Mouse (Mus musculus) activated CD4-positive, CD25-positive, alpha-beta regulatory T cell, adult 4 months (primary cell): ENCODE data around the gene Pate2. TPM values are rescaled to one million over a fixed set of nuclear protein-coding genes. Genes with fewer than 3 reads are reported as not detected.

ENCODE experiments used
- ATAC-seq: one replicate; pipeline ENCODE4 v1.8.0; 2017
- polyA plus RNA-seq, 2 experiments: library from polyadenylated mRNA; unstranded; fragments of 100-300 nt; shearing (Covaris generic); gene quantifications; one replicate each; pipeline ENCODE4 v1.2.1; 2017

Gene Pate2
- polyA plus RNA-seq = under 1 TPM in 1 of 2 experiments, not detected in 1; 0.25 TPM

DNA sequence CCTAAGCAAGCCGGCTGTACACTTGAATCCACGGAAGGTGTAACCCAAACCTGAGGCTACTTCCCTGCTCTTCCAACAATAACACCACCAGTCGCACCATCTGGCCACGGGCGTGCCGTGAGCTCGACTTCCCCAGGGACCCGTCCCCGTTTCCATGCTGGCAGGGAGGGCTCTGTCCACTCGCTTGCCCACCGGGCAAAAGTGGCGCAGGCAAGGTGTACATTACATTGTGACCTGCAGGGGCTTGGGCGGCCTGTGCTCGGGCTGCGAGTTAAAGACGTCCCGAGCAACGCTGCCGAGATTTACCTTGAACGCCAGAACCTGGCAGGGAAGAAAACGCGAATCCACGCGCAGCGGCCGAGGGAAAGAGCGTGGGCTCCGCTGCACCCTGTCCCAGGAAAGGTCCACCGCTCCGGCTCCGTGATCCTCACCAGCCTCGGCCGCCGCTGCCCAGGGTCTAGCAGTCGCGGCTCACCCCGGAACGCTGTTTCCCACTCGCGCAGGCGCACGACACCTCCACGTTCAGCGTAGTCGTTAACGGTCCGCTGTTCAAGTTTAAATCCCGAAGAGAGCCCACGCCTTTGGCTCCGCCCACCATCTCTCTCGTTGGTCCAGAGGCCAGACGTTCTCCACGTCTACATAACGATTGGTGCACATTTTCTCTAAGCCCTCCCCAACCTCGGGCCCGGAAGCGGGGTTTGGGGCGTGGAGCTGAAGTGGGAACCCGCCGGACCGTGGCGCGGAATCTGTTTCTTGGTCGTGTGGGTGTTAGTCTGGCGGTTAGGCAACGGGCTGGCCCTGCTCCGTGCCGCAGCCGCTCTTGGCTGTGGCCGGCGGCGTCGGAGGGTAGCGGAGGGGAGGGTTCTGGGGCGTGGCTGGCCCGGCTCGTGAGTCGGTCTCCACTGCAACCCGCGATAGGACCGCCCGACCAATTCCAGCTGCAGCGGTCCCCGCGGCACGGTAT is at the start of gene Pate2, which contains the start of gene Hyls1:
TSS of gene Pate2 (plus strand) at position 714 of the 964 bp plus-strand sequence.
TSS of gene Hyls1 (minus strand) at position 828 of the 964 bp plus-strand sequence.
- peak; percentile 98 for ATAC-seq

DNA sequence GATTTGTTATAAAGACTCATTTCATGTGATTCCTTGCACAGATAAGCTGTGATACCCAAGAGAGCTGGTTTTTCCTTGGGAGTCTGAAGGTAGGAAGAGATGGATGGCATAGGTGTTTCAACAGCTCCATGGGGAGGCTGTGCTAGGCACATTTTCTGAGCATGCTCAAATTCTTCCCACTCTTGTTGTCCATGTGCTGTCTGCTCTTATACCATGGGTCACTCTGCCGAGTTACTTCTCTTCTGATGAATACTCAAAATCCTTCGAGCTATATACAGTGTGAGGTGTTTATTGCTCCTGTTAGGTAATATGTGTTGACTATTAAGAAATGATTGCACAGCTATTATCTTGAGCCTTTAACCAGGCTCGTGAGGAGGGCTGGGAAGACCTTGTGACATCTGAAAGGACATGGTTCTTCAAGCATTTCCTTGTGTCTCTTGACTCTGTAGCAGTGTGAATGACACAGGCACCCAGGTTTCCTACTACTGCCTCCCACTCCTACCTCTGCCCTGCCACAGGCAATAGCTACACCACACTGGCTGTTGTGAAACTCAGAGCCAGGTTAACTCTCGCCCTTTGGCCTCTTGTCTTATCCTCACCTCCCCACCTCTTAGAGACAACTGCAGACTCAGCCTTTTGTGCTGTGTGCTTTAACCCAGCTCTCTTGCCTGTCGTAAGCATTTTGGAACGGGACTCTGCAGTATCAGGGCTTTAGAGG is 49.3 kb upstream of the Pate2 start:
- no peak for ATAC-seq

DNA sequence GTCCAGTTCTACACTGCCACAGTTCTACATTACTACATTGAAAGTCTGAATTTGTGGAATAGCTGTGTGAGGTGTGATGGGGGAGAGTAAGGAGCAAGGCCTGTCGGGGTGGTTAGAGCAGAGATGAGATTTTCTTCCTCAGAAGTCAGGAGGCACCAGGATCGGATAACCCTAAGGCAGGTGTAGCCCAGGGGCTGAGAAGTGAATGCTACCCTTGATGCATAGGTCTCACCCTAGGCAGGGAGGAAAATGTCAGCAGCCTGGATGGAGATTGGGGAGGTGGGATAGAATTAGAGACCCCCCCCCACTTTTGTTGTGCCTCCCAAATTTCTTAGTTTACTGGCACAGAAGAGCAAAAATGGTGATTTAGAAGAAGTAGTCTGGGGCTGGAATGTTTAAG is 47.8 kb upstream of the Pate2 start:
- no peak for ATAC-seq

DNA sequence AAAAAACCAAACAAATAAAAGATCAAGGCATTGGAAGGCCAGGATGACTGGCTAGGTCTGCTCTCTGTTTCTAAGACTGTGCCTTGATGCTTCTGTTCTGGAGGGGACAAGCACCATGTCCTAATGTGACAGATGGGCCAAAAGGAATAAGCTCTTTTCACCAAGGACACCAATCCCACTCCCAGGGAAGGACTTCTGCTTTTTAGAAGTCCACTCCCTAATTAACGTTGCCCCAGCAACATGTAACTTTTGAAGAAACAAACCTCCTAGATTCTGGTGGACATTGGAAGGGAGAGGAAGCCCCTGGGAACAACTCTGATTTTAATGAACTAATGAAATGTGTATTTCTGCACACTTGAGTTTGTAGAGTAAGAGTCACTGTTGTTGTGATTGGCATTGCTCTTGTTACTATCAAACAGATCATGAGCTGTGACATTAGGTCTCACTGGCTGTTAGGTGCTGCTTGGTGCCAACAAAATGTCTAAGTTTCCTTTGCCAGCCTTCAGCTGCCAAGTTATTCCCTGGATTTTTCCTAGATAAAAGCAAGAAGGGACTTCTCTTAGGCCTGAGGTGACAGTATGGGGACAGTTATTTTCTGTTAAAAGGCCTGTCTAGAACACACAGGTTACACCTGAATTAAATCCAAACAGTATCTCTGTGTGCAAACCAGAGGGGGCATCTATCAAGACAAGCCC is 47.1 kb upstream of the Pate2 start:
- ATAC-seq = no peak

DNA sequence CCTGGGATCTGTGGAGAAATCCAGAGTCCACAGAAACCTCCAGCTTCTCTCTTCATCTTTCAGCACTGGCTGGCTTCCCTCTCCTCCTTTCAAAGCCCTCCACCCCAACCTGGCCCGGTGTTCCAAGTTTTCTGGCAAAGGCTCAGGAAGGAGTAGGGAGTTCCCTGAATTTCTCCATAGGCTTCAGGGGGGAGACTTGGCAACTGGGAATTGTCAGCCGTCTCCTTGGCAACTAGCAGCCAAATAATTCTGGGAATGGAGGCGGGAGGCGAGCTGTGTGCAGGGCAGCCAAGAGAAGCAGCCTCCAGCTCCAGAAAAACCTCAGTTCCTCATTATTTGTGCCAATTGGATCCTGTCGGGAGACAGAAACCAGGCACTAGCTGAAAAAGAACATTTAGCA is 46.5 kb upstream of the Pate2 start:
- ATAC-seq = no peak

DNA sequence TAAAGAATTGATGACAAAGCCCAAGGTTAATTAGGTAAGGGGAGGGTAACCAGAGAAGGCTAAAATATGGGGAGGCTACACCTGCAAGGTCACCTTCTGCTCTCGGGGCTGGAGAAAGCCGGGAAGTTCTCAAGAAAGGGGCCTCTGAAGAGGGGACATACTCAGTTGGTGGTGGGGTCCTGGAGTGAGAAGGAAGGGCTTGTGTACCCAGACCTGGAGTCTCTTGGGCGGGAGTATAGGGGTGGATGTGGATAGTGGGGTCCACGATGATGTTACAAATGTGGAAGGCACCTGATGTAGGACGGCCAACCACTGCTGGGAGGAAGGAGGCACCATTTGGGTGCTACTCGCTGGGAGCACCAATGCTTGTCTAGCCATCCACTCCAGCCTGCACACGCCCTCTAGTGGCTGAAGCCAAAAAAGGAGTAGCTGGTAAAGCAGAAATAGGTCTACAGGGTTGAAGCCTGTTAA is 46.1 kb upstream of the Pate2 start:
- ATAC-seq = peak; percentile 87

DNA sequence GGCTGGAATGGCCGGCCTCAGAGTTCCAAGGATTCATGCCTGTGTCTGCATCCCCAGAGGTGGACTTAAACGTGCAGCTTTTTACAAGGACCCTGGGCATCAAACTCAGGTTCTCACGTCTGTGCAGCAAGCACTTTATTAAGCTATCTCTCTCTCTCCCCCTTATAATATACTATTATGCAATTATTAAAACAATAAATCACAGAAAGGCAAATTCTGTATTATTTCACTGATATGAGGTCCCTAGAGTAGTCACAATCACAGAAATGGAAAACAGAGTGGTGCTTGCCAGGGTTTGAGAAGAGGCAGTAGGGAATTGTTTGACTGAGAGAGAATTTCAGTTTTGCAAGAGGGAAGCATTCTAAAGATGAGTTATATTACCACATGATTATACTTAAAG is 40.9 kb upstream of the Pate2 start:
- ATAC-seq = no peak

DNA sequence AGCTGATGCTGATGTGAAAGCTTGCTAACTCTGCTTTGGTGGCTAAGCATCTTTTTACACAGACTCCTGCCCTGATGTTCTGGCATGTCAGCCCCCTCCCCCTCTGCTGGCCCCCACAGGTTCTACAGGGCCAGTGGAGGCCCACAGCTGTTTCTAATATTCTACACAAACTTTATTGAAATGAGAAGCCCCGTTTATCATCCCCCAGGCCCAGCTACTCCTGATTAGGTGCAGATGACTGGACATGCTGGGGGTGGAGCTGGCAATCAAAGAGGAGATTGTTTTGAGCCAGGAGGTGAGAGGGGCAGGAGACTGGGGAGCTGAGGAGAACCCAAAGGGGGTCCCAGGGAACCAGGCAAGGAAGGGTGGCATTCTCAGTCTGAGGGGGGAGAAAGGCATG is 40.3 kb upstream of the Pate2 start:
- no peak for ATAC-seq

DNA sequence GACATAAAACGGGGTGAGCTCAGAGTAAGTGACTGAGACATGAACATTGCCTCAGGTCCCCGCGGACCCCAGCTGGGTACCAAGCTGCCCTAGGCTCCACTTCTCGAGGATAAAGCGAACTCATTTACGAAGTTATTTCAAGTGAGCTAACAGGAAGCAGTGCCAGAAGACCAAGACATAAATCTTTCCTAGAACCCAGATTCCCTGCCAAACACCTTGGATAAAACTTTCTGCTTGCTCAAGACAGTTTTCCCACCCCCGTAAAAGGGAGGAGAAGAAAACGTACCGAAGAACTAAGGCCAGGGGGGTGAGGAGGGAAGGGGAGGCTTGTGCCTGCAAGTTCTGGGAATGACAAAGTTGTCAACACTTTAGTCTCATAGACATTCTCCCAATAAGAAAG is 36.8 kb upstream of the Pate2 start:
- no peak for ATAC-seq

DNA sequence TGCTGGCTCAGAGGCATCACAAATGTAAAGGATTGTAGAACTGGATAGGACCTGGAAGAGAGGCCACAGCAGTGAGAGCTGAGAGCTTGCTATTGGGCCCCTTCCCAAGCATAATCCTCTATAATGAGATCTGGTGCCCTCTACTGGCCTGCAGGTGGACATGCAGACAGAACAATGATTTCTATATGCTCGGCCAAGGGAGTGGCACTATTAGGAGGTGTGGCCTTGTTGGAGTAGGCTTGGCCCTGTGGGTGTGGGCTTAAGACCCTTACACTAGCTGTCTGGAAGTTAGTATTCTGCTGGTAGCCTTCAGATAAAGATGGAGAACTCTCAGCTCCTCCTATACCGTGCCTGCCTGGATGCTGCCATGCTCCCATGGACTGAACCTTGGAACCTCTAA is 35.0 kb upstream of the Pate2 start:
- peak; percentile 94 for ATAC-seq

DNA sequence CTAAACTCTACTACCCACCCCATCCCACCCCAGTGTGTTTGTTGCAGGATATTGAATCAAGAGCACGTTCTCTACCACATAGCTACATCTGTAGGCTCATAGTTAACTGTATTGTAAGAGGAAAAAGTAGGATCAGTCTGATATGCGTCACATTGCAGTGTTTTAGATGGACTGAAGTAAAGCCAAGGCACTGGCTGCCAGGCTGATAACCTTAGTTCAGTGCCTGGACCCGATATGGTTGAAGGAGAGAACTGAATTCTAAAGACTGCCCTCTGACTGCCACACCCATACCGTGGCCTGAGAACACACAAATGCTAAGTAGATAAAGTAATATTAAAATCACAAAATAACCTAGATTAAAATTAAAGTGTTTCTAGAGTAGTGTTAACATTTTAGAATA is 34.2 kb upstream of the Pate2 start:
- ATAC-seq = no peak

DNA sequence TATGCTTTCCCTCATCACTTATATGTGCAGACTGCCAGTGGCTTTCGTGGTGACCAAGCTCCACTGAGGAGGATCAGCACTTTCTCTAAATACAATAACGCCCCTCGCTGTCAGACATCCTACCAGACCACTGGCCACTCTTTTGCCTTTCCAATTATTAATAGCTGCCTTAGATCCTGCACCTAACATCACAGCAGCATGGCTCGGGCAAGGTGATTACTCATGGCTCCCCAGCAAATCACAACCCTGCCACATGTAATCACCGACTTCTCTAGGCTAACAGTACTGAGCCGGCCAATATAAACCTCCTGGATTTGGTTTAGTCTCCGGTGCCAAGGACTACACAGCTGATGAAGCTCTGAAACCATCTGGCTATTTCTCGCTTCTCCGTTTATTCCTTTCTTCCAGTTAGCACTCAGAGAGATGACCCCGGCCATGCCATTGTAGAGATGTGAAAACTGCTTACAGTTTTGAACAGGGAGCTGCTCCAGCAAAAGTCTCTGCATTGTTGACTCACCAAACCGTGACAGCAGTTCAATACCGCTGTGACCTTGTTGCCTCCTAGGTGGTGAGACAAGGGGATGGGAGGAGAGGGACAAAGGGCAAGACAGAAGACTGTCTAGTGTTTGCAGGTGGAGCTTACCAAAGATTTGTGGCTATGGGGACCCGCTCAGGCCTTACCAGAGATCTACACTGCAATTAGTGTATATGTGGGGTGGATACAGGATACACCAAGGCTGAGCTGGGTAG is 30.9 kb upstream of the Pate2 start:
- ATAC-seq = no peak

DNA sequence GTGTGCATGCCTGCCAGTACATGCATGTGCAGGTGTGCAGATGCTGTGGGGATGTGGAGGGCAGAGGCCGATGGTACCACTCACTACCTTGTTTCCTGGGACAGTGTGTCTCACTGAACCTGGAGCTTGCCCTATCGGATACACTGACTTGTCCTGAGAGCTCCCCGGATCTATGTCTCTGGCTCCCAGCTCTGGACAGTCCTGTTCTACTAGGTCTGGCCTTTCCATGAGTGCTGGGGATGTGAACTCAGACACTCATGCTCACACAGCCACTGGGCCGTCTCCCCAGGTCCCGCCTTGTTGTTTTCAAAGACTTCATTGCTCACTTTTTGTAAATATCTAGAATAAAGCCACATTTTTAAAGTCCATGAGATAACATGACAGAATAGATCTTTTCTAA is 29.1 kb upstream of the Pate2 start:
- no peak for ATAC-seq

DNA sequence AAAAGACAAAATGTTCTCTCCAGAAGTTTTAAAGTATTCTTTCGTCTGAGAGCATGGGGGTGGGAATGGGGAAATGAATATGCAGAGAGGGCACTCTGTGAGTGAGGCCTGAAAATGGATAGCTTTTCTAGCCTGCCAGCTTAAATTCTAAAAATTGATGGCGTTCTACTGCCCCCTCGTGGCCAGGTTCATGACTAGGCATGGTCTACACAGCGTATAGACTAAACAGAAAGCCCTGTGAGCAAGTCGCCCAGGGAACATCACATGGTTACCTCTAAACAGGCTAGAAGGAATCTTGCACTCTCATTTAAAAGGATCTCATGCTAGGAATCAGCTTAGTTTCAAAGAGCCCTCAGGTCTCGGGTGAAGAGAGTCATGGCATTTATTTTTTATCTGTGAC is 28.6 kb upstream of the Pate2 start:
- peak; percentile 68 for ATAC-seq

DNA sequence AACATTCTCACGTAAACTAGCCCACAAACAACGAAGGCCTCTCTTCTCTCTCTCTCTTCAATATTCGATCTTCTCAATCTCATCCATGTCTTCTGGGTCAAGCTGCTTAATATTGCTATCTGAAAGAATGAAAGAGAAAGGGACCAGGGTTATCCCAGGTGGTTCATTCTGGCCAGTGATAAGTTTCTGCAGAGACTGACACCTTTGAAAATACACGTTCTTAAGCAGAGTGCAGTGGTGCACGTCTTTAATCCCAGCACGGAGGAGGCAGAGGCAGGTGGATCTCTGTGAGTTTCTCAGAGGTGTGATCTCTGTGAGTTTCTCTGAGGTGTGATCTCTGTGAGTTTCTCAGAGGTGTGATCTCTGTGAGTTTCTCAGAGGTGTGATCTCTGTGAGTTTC is 28.1 kb upstream of the Pate2 start:
- no peak for ATAC-seq

DNA sequence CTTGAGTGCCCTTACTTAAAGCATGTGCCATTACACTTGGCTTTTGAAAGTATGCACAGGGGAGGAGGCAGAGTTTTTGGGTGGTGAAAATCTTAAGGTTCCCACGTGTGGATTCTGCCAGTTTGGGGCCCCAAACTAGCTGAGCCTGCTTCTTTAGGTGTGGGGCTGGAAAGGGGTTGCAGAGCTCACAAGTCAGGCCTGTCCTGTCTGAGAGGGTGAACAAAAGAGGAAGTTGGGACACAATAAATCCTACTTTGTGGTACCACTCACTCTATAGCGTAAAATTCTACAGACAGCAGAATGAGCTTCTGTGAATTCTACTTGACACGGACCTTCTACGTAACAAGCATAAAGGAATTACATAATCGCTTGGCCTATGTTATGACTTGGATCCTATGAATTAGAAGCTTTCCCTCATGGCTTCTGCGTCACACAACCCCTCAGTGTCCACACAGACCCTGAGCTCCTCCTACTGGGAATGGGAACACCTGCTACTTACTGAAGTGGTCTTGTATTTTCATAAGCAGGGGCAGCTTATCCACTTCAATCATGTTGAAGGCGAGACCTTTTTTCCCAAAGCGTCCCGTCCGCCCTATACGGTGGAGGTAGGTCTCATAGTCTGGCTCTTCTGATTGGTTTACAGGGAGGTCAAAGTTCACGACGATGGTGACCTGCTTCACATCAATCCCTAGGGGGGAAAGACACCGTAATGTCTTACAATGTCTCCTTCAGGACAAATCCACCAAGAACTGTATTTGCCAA is 26.8 kb upstream of the Pate2 start:
- no peak for ATAC-seq

DNA sequence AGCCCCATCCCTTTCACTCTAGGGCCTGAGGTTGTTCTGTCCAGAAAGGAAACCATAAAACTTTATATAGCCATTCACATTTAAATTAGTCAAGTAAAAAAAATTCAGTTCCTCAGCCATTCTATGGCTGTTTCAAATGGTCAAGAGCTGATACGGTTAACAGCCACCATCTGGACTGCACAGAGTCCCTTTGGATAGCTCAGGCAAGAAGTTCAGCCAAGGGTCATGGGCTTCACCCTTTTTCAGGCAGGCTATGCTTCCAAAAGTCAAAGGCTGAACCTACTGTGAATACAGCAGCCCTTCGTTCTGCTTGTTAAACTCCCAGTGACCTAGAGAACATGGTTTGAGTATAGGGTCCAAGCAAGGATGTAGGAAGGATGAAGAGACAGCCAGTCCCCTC is 25.4 kb upstream of the Pate2 start:
- ATAC-seq = no peak

DNA sequence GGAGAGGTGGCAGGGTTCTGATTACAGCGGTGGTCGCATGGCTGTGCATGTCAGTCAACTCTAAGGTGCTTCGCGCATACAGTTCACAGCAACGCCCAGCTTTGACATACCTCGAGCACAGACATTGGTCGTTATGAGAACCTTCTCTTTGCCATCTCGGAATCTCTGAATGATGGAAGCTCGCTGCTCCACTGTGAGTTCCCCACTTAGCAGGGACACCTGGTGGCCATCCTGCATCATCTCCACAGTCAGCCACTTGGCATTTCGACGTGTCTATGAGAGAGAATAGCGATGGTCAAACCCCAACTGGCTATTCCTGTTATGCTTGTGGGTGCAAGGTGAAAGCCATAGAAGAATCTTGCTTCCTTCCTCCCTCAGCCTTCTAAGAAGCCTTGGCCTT is 24.4 kb upstream of the Pate2 start:
- no peak for ATAC-seq

DNA sequence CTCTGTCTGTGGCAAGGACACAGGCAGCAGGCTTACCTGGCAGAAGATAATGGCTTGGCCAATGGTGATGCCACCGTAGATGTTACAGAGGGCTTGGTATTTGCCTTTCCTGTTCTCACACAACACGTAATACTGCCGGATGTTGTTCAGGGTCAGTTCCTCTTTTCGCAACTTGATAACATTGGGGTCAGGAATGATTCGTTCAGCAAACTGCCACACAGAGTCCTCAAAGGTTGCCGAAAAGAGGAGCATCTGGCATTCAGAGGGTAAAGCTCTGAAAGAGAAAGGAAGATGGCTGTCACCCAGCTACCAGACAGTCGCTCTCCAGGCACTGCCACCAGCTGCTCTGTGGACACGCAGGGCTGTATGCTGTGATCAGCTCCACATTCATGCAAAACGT is 23.3 kb upstream of the Pate2 start:
- no peak for ATAC-seq

DNA sequence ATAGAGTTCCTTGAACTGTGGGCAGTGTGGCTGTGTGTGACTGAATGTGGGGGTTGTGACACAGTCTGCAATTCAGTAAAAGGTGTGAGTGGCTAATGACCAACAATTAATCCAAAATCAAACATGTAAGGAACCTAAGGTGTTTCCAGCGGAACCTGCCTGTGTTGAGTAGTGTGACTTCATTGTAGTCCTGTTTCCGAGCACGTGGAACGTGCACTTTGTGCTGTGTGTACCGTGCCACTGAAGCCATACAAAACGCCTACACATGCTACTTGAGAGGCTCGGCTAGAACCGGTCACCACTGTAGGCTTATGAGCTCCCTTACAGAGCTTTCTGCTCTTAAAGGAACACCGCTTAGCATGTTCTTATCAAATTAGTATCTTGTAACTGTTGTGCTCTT is 21.6 kb upstream of the Pate2 start:
- ATAC-seq = no peak

DNA sequence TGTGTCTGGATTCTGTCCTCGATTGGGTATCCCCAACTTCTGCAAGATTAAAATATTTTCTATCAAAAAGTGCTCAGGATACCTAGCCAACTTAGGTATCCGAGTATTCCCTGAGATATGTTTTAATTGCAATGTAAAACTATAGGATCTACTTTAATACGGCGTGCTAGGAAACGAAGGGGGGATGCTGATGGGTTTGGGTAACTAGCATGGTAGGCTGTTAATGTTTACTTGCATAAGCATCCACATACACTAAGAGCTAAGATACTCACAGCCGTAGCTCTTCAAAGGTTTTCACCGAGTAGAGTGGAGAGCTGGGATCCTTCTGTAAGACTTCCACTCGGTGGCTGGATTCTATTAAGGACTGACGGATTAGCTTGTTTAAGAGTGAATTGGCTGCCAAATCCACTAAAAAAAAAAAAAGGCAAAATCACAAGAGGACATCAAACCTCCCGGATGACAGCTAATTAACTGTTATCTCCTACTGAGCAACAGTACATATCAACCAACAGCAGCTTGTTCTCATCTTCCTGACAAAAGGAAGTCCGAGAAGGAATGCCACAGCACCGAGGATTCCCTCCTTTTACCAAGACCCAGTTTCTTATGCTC is 13.5 kb upstream of the Pate2 start:
- no peak for ATAC-seq
